Mouse (Mus musculus) forebrain, embryonic 13.5 days (tissue): ENCODE measurements around the gene Zfp764. TPM values are rescaled to one million over a fixed set of nuclear protein-coding genes. Genes with fewer than 3 reads are reported as not detected.
"Not testable (repeated sequence)": the region's sequence is repeated elsewhere in the genome, so short reads cannot be mapped to it uniquely, and the experiment has no call there.

Experiments
- ATAC-seq: fragments of 200-750 bp; cut with Nextera tagmentation; 2 replicates; pipeline ENCODE4 v1.8.0; 2017
- H3K27ac ChIP-seq: fragments of 300-500 bp; sonication (generic); 2 replicates; pipeline ENCODE4 v1.5.1; 2015; ENCODE audit warnings: inconsistent platforms, mild to moderate bottlenecking, moderate library complexity
- H3K27me3 ChIP-seq: fragments of 300-500 bp; sonication (generic); 2 replicates; pipeline ENCODE4 v1.6.1; 2015; ENCODE audit warnings: mild to moderate bottlenecking, inconsistent platforms
- H3K36me3 ChIP-seq: fragments of 300-500 bp; sonication (generic); 2 replicates; pipeline ENCODE4 v1.6.1; 2015; ENCODE audit warnings: mild to moderate bottlenecking, inconsistent platforms; ENCODE audit not compliant: poor library complexity, severe bottlenecking
- H3K4me1 ChIP-seq: fragments of 300-500 bp; sonication (generic); 2 replicates; pipeline ENCODE4 v1.6.1; 2015; ENCODE audit warnings: inconsistent platforms
- H3K4me2 ChIP-seq: fragments of 300-500 bp; sonication (generic); 2 replicates; pipeline ENCODE4 v1.6.1; 2015; ENCODE audit warnings: inconsistent platforms, mild to moderate bottlenecking, moderate library complexity
- H3K4me3 ChIP-seq: fragments of 300-500 bp; sonication (generic); 2 replicates; pipeline ENCODE4 v1.5.1; 2015; ENCODE audit warnings: mild to moderate bottlenecking, inconsistent platforms
- H3K9ac ChIP-seq: fragments of 300-500 bp; sonication (generic); 2 replicates; pipeline ENCODE4 v1.6.1; 2015; ENCODE audit warnings: mild to moderate bottlenecking, inconsistent platforms
- H3K9me3 ChIP-seq: fragments of 300-500 bp; sonication (generic); replicated peaks from 2 replicates; pipeline ENCODE4 v1.6.1; 2016; ENCODE audit warnings: inconsistent platforms
- WGBS: fragments of 180-500 bp; shearing (Covaris S2); methylation state at CpG from one replicate; pipeline ENCODE4 v1.1.7; 2015; 5-methylcytosine and 5-hydroxymethylcytosine counted together
- polyA plus RNA-seq: library from polyadenylated mRNA; unstranded; fragments of >200 nt; fragmentation: Nextera tagmentation; extraction: Ambion mirVana; gene quantifications from 2 replicates; pipeline ENCODE4 v1.2.1, GENCODE M21; 2015

The Zfp764 gene
- 4.3 and 5.4 TPM in 2 replicates for polyA plus RNA-seq

DNA sequence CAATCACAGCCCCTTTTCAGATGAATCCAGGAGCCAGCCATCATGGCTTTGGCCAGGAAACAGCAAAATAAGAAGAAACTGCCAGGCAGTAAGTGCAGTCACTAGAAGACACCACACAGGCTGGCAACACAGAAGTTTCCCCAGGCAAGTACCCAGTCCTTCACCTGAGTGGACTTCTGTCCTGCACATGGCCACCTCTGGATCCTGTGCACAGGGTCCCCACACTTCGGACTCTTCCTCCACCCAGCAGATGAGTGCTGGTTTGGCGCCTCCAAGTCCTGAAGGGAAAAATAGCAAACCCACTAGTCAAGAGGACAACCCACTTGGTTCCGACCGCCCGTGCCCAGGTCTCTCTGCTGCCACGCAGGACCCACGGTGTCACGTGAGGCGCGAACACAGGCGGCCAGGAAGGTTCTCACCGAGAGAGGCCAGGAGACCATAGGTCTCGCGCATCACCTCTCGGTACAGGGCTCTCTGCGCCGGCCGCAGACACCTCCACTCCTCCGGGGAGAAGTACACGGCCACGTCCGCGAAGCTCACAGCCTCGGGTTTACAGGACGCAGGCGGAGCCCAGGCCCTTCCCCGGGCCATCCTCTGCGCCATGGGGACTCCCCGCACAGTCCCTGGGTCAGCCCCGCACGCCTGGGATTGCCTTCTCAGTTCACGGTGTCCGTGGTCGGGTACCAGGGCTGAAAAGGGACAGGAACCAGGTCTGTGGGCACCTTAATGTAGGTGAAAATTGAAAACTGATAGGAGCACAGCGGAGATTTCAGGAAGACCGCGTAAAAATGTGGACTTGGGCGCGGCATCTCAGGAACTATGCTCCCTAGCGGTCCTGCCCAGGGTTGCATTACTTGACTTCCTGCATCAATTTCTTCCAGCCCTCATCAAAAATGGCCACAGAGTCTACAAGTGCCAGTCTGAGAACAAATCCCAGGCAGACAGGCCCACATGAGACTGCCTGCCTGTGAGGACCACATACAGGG, at the start of gene Zfp764:
Zfp764 (minus strand) TSS at position 821 of the 986 bp plus-strand sequence.
- H3K4me1 ChIP-seq, H3K36me3 ChIP-seq, H3K9me3 ChIP-seq, H3K27me3 ChIP-seq: not testable (repeated sequence)
- peak within 1 kb of the TSS; percentile 90 for H3K4me2 ChIP-seq
- ATAC-seq = peak; percentile 90
- peak within 1 kb of the TSS; percentile 79 for H3K9ac ChIP-seq
- peak within 1 kb of the TSS; percentile 52; the same call in 1 of the 2 replicates for H3K27ac ChIP-seq
- 5% methylated on average over 40 of the region's 40 CpGs for WGBS
- peak within 1 kb of the TSS; percentile 50 for H3K4me3 ChIP-seq

DNA sequence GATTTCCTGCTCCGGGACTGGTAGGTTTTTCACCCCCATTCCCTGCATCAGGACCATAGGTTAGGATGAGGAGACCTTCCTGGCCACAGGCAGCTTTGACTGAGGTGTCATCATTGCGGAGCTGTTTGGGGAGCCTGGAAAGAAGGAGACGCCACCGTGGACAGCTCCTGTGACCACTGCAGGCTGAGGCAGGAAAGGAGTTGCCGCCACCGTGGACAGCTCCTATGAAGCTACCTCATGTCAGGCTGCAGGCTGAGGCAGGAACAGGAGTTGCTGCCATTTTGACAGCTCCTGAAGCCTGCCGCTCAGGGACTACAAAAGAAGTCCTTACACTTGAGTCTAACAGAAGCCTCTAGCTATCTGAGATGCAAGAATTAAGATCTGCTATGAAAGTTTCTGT, 48.3 kb upstream of the Zfp764 start:
- peaks cover 46% of the 10 kb centered on the region for H3K36me3 ChIP-seq
- no peak overlapping the region for H3K4me2 ChIP-seq
- no peaks in the 10 kb centered on the region for H3K27me3 ChIP-seq
- H3K9ac ChIP-seq = no peak overlapping the region
- H3K27ac ChIP-seq = no peak overlapping the region
- no peaks in the 10 kb centered on the region for H3K9me3 ChIP-seq
- ATAC-seq = no peak
- WGBS = 98% methylated on average over 7 of the region's 7 CpGs
- peaks cover 32% of the 10 kb centered on the region for H3K4me1 ChIP-seq
- H3K4me3 ChIP-seq = no peak overlapping the region

DNA sequence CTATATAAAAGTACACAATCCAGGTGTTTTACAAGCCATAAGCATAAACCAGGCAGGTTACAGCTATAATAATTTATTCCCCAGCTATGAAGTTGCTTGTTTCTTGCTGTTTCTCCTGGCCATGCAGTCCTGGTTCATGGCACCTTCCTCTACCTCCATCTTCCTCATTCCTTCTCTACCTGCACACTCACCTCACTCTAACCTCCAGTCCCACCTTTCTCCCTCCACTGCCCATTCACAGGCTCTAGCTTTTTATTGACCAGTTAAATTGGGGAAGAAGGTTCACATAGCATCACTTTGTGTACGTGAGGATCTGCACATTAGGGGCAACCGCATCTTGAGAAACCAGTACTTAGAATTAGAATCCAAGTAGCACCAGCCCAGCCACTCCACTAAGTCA, 46.4 kb upstream of the Zfp764 start:
- Histone ChIP-seq H3K36me3 (peaks cover 38% of the 10 kb centered on the region), H3K9ac (no peak overlapping the region), H3K4me1 (peaks cover 37% of the 10 kb centered on the region), H3K9me3 (no peaks in the 10 kb centered on the region), H3K27me3 (no peaks in the 10 kb centered on the region), H3K4me3 (no peak overlapping the region), H3K27ac (no peak overlapping the region), H3K4me2 (no peak overlapping the region)
- 94% methylated on average over 2 of the region's 2 CpGs for WGBS
- ATAC-seq = no peak

DNA sequence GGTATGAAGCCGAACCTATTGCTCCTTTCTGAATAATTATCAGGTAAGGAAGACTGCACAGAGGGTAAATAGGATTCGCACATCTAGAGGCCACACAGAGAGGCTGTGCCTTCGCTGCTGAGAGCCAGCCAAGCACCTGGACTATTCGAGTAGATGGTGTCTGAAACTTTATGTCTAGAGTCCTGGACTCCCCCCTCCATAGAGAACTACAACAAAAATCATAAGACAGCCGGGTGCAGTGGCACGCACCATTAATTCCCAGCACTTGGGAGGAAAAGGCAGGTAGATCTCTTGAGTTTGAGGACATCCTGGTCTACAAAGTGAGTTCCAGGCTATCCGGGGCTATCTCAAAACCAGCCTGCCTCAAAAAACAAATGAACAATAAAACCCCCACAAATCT, 43.3 kb upstream of the Zfp764 start:
- Histone ChIP-seq H3K27ac (0 out of 2 replicates have a peak overlapping the region, but pooled peaks have one; percentile 53), H3K36me3 (peaks cover 40% of the 10 kb centered on the region), H3K4me1 (peaks cover 44% of the 10 kb centered on the region), H3K9ac (peak overlapping the region; percentile 64), H3K27me3 (no peaks in the 10 kb centered on the region), H3K9me3 (no peaks in the 10 kb centered on the region), H3K4me2 (peak overlapping the region; percentile 69), H3K4me3 (peak overlapping the region; percentile 79)
- no peak for ATAC-seq
- 76% methylated on average over 7 of the region's 7 CpGs for WGBS

DNA sequence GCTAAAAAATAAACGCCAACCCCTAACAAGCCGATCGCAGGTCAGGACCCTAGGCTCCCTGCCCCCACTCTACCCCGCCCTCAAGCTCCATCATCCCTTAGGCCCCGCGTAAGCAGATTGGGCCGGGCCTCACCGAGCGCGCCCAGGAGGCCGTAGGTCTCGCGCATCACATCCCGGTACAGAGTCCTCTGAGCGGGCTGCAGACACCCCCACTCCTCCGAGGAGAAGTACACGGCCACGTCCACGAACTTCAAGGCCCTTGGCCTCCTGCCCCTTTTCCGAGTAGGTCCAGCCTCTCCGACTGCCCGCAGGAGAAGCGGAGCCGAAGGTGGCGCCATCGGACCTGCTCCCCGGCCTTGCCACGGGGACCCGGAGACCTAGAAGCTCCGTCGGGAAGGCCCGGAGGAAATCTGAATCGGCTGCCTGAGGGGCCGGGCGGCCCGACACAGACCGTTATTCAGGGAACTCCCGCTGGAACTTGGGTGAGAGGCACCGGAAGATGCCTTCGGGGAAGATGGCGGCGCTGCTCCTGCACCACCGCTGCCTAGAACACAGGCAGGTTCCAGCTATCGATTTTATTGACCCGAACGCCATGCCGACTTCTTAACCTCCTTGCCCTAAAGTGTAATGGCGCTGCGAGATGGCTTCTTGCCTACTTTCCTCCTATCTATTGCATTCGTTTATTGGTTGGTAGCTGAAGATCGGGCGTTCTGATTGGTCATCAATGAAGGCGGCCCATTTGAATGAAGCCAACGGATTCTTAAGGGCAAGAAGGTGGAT, 42.1 kb upstream of the Zfp764 start, which contains the start of gene Zfp689:
Zfp689 (minus strand) TSS at position 638 of the 780 bp plus-strand sequence.
- peak within 1 kb of the TSS; percentile 93 for H3K27ac ChIP-seq
- H3K9ac ChIP-seq = peak within 1 kb of the TSS; percentile 95
- peak within 1 kb of the TSS; percentile 79 for H3K4me3 ChIP-seq
- H3K4me2 ChIP-seq = peak within 1 kb of the TSS; percentile 69
- no peaks in the 10 kb centered on the region for H3K9me3 ChIP-seq
- WGBS = under 1% methylated on average over 54 of the region's 54 CpGs
- H3K4me1 ChIP-seq = peaks cover 44% of the 10 kb centered on the region
- ATAC-seq = peak; percentile 95
- peaks cover 47% of the 10 kb centered on the region for H3K36me3 ChIP-seq
- H3K27me3 ChIP-seq = no peaks in the 10 kb centered on the region

DNA sequence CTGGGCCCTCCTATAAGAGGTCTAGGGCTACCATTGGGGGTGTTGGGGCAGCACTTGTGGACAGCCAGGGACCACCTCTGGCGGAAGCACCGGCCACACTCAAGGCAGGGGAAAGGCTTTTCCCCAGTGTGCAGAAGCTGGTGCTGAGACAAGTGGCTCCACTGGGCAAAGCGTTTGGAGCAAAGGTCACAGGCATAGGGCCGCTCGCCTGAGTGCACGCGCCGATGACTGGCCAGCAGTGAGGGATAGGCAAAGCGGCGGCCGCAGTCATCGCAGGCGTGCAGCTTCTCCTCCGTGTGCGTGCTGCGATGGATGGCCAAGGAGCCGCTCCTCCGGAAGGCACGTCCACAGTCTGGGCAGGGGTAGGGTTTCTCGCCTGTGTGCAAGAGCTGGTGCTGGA, 37.4 kb upstream of the Zfp764 start:
- Histone ChIP-seq H3K27me3 (no peaks in the 10 kb centered on the region), H3K9me3 (peaks cover under 1% of the 10 kb centered on the region; the same call in 1 of the 2 replicates), H3K36me3 (peaks cover 61% of the 10 kb centered on the region), H3K4me2 (no peak overlapping the region), H3K9ac (no peak overlapping the region), H3K27ac (no peak overlapping the region), H3K4me1 (peaks cover 9% of the 10 kb centered on the region), H3K4me3 (no peak overlapping the region)
- 86% methylated on average over 20 of the region's 20 CpGs for WGBS
- ATAC-seq = no peak

DNA sequence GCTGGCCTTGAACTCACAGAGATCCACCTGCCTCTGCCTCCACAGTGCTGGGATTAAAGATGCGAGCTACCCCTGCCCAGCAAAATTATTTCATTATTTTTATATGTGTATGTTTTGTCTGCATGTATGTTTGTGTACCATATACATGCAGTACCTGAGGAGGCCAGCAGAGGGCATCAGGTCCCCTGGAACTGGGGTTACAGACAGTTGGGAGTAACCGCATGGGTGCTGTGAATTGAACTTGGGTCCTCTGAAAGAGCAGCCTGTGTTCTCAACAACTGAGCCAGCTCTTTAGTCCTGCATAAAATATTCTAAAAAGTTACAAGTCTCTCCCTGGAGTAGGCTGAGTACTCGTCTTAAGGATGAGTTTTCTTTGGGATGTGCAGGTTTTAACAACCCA, 31.1 kb upstream of the Zfp764 start:
- H3K4me2 ChIP-seq = no peak overlapping the region
- peaks cover 17% of the 10 kb centered on the region for H3K36me3 ChIP-seq
- peaks cover 16% of the 10 kb centered on the region for H3K9me3 ChIP-seq
- H3K4me3 ChIP-seq = no peak overlapping the region
- H3K27me3 ChIP-seq = no peaks in the 10 kb centered on the region
- no peak for ATAC-seq
- H3K4me1 ChIP-seq = no peaks in the 10 kb centered on the region
- no peak overlapping the region for H3K9ac ChIP-seq
- WGBS = 89% methylated on average over 3 of the region's 3 CpGs
- H3K27ac ChIP-seq = no peak overlapping the region

DNA sequence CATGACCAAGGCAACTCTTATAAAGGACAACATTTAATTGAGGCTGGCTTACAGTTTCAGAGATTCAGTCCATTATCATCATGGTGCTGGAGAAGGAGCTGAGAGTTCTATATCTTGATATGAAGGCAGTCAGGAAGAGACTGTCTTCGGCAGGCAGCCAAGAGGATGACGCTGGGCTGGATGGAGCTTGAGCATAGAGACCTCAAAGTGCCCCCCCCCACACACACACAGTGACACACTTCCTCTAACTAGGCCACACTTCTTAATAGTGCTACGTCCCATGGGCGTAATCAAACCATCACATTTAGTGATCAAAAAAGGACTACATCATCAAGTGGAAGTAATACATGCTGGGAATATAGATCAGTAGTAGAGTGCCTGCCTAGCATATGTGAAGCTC, 28.6 kb upstream of the Zfp764 start:
- Histone ChIP-seq H3K4me1 (no peaks in the 10 kb centered on the region), H3K4me3 (no peak overlapping the region), H3K36me3 (no peaks in the 10 kb centered on the region), H3K27me3 (no peaks in the 10 kb centered on the region), H3K9me3 (peaks cover 16% of the 10 kb centered on the region), H3K27ac (no peak overlapping the region), H3K4me2 (no peak overlapping the region), H3K9ac (no peak overlapping the region)
- WGBS = 84% methylated on average over 4 of the region's 4 CpGs
- no peak for ATAC-seq

DNA sequence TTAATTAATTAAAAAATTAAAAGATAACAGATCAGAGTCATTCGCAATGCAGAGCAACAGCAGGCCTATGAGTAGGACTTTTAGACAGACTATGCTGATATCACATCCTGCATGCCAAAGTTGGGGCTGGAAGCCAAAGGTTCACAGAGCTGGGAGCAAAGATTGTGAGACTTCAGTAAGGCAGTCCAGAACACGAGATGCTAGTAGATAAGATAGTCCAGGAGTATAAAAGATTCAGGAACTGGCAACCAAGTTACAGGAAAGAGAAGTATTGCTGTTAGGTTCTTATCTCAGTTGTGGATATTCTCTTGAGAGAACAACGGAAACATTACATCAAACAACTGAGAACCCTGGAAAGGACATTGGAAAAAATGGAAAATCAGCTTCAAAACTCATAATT, 19.7 kb upstream of the Zfp764 start:
- no peak overlapping the region for H3K27ac ChIP-seq

DNA sequence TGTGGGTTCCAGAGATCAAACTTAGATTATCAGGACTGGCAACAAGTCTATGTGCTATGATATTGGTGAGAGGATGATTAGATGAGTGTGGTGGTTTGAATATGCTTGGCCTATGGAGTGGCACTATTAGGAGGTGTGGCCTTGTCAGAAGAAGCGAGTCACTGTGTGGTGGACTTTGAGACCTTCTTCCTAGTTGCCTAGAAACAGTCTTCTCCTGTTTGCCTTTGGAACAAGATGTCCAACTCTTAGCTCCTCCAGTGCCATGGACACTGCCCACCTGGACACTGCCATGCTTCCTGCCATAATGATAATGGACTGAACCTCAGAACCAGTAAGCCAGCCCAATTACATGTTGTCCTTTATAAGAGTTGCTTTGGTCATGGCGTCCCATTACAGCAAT, 19.3 kb upstream of the Zfp764 start:
- Histone ChIP-seq H3K9ac (no peak overlapping the region), H3K27ac (no peak overlapping the region), H3K4me2 (no peak overlapping the region), H3K4me3 (no peak overlapping the region), H3K36me3 (no peaks in the 10 kb centered on the region), H3K4me1 (peaks cover 12% of the 10 kb centered on the region), H3K27me3 (peaks cover 19% of the 10 kb centered on the region), H3K9me3 (no peaks in the 10 kb centered on the region)
- 83% methylated on average over 2 of the region's 2 CpGs for WGBS
- ATAC-seq = no peak

More for the DNA sequence above, 19.7 kb upstream of the Zfp764 start:
- ATAC-seq = no peak
- H3K9me3 ChIP-seq = no peaks in the 10 kb centered on the region
- H3K27me3 ChIP-seq = peaks cover 19% of the 10 kb centered on the region
- H3K4me3 ChIP-seq = no peak overlapping the region
- 75% methylated on average over 3 of the region's 3 CpGs for WGBS
- no peak overlapping the region for H3K9ac ChIP-seq
- no peak overlapping the region for H3K4me2 ChIP-seq
- no peaks in the 10 kb centered on the region for H3K36me3 ChIP-seq
- peaks cover 7% of the 10 kb centered on the region for H3K4me1 ChIP-seq

DNA sequence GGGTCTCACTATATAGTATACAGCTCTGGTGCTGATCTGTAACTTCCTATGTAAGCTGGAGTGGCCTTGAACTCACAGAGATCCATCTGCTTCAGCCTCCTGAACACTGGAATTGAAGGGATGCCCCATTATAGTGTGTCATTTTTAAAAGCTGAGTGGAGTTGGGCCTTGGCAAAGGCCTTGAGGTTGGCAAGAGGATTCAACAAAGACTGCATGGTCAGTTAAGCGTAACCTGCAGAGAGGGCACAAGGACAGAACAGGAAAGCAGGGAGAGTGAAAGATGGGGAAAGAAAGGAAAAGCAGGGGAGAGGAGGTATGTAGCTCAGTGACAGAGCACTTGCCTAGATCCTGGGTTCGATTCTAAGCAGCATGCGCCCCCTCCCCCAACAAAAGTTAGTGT, 18.7 kb upstream of the Zfp764 start:
- peaks cover 13% of the 10 kb centered on the region for H3K4me1 ChIP-seq
- H3K27me3 ChIP-seq = peaks cover 19% of the 10 kb centered on the region
- no peaks in the 10 kb centered on the region for H3K36me3 ChIP-seq
- no peaks in the 10 kb centered on the region for H3K9me3 ChIP-seq
- no peak for ATAC-seq
- no peak overlapping the region for H3K4me3 ChIP-seq
- WGBS = 90% methylated on average over 3 of the region's 3 CpGs
- H3K27ac ChIP-seq = no peak overlapping the region
- H3K9ac ChIP-seq = no peak overlapping the region
- no peak overlapping the region for H3K4me2 ChIP-seq

DNA sequence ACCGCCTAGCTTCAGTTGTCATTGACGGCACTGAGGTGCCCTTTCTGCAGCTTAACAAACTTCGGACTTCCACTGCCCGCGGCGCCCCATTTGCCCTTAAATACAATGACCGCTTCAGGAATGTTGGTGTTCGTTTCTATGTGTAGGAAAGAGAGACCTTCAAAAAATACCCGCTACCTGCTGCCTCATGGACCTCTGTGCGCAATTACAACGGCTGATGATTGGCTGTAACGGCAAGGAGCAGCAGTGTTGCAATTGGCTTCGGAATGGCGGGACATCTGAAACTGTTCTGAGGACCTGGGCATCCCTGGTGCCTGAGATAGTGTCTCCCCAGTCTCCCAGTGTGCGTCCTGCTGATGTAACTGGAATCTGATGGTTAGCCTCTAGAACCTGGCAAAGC, 15.6 kb upstream of the Zfp764 start:
- H3K27me3 ChIP-seq = peaks cover 19% of the 10 kb centered on the region
- peaks cover 20% of the 10 kb centered on the region for H3K36me3 ChIP-seq
- peak overlapping the region; percentile 99 for H3K4me2 ChIP-seq
- no peak overlapping the region for H3K27ac ChIP-seq
- peak overlapping the region; percentile 93 for H3K9ac ChIP-seq
- 2% methylated on average over 15 of the region's 15 CpGs for WGBS
- peaks cover 13% of the 10 kb centered on the region for H3K4me1 ChIP-seq
- H3K4me3 ChIP-seq = peak overlapping the region; percentile 87
- H3K9me3 ChIP-seq = no peaks in the 10 kb centered on the region
- ATAC-seq = peak; percentile 84
